Mouse (Mus musculus): ENCODE data around the gene Mfsd10. TPM values are rescaled to one million over a fixed set of nuclear protein-coding genes. Genes with fewer than 3 reads are reported as not detected.
"Not testable (repeated sequence)": the region's sequence is repeated elsewhere in the genome, so short reads cannot be mapped to it uniquely, and the experiment has no call there.

Mfsd10 gene
- polyA plus RNA-seq, 1 experiment from 2014 or later, result 119 TPM

DNA sequence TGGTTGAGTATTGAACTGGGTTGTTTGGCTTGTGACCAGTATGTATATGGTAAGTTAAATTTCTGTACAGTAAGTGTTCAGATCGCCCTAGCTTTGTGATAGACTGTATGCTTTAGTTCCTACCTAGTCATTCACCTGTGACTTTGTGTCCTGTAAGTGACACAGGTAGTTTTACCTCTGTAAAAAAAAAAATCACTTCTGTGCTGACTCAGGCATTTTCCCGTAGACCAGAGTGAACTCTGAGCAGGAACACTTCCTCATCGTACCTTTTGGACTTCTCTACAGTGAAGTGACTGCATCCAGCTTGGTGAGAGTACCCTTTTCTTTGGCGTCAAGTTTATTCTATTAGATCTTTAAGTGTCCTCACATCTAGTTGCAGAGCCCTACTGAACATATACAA is 27.0 kb downstream of the Mfsd10 start:
- H3K36me3 ChIP-seq (ENCODE audit: control insufficient read depth, insufficient read depth), result peaks cover 42% of the 10 kb centered on the region
- H3K27me3 ChIP-seq (replicated peaks; ENCODE audit: control insufficient read depth, insufficient read depth, low read length), result no peaks in the 10 kb centered on the region
- 90% methylated on average over 4 of the region's 4 CpGs for WGBS
- no peak for ATAC-seq
- H3K4me2 ChIP-seq (ENCODE audit: low read length), result no peak overlapping the region
- H3K9ac ChIP-seq (replicated peaks; ENCODE audit: low read depth, low read length), result no peak overlapping the region
- H3K27ac ChIP-seq (ENCODE audit: low read length), result no peak overlapping the region
- no peaks in the 10 kb centered on the region for H3K4me1 ChIP-seq (replicated peaks; ENCODE audit: control insufficient read depth, insufficient read depth, low read length)
- H3K4me3 ChIP-seq (replicated peaks; ENCODE audit: low read length), result no peak overlapping the region
- H3K9me3 ChIP-seq (ENCODE audit: control insufficient read depth, low read length), result no peaks in the 10 kb centered on the region

DNA sequence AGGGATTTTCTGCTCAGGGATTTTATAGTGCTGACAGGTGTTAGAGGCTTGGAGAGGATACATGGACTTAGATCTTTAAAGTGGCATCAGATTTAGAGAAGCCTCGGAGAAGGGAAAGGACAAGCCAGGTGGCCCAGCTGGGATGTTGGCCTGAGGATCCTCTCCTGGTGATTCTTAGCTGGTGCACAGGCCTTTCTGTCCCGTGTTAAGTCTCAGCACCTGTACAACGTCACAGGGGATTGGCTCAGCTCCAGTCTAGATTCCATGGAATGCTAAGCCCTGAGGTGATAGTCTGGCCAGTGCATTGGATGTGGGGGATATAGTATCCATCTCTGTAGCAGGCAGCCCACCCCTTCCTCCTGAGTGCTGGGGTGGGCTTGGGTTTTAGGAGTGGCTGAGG is 28.8 kb downstream of the Mfsd10 start:
- H3K27ac ChIP-seq (ENCODE audit: low read length), result no peak overlapping the region
- ATAC-seq, result no peak
- 74% methylated on average over 3 of the region's 3 CpGs for WGBS
- H3K4me2 ChIP-seq (ENCODE audit: low read length), result no peak overlapping the region
- H3K36me3 ChIP-seq (ENCODE audit: control insufficient read depth, insufficient read depth), result peaks cover 28% of the 10 kb centered on the region
- no peak overlapping the region for H3K4me3 ChIP-seq (replicated peaks; ENCODE audit: low read length)
- no peaks in the 10 kb centered on the region for H3K27me3 ChIP-seq (replicated peaks; ENCODE audit: control insufficient read depth, insufficient read depth, low read length)
- H3K4me1 ChIP-seq (replicated peaks; ENCODE audit: control insufficient read depth, insufficient read depth, low read length), result no peaks in the 10 kb centered on the region
- no peaks in the 10 kb centered on the region for H3K9me3 ChIP-seq (ENCODE audit: control insufficient read depth, low read length)
- H3K9ac ChIP-seq (replicated peaks; ENCODE audit: low read depth, low read length), result no peak overlapping the region

DNA sequence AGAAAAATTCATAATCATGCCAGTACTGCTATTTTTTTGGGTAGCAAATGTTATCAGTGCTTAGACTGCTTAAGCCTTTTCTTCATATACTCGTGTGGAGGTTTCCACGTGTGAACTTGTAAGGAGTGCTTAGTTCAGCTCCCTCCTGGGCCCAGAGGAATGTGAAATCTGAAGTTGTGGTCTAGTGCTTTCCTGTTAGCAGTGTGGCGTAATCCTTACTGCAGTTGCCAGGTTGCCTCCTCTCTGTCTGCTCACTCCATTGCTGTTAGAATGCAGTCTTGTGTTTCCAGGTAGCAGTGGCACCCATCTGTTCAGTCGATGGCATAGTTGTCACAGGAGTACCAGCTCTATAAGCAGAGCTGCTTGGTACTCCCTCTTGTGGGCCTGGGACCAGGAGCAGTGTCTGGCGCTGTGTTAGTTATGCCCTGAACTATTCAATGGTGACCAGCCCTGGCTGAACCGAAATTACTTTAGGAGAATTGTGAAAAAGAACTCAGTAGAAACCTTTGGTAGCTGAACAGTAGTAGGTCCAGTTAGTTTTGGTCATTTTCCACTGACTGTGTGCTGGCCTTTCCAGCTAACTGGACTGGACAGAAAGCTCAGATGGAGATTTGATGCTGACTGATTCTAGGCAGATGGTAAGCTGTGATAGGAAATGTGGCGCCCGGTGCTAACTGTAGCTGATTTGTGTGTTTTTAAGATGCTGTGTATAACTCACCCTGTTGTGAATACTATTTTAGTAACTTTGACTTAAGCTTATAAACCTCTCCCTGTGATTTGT is 29.7 kb downstream of the Mfsd10 start:
- no peak for ATAC-seq
- Histone ChIP-seq H3K9ac (replicated peaks; ENCODE audit: low read depth, low read length) (no peak overlapping the region), H3K27ac (ENCODE audit: low read length) (no peak overlapping the region), H3K27me3 (replicated peaks; ENCODE audit: control insufficient read depth, insufficient read depth, low read length) (no peaks in the 10 kb centered on the region), H3K9me3 (ENCODE audit: control insufficient read depth, low read length) (no peaks in the 10 kb centered on the region), H3K4me1 (replicated peaks; ENCODE audit: control insufficient read depth, insufficient read depth, low read length) (no peaks in the 10 kb centered on the region), H3K36me3 (ENCODE audit: control insufficient read depth, insufficient read depth) (peaks cover 26% of the 10 kb centered on the region), H3K4me2 (ENCODE audit: low read length) (no peak overlapping the region), H3K4me3 (replicated peaks; ENCODE audit: low read length) (no peak overlapping the region)
- WGBS, result 84% methylated on average over 8 of the region's 8 CpGs

DNA sequence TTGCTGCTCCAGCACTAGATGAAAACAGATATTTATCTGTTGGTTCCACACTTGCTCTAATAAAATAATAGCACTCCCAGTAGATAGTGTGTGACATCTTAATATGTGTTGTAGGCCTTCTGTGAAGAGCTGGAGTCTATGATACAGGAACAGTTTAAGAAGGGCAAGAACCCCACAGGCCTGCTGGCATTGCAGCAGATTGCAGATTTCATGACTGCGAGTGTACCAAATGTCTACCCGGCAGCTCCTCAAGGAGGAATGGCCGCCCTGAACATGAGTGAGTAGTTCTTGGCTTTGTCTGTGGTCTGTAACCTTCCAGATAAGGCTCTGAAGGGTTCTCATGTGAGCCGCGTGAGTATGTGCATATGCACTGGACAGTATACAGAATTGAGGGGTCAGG is 32.4 kb downstream of the Mfsd10 start:
- ATAC-seq, result no peak
- no peak overlapping the region for H3K4me2 ChIP-seq (ENCODE audit: low read length)
- H3K9ac ChIP-seq (replicated peaks; ENCODE audit: low read depth, low read length), result no peak overlapping the region
- 97% methylated on average over 5 of the region's 5 CpGs for WGBS
- H3K4me3 ChIP-seq (replicated peaks; ENCODE audit: low read length), result no peak overlapping the region
- H3K9me3 ChIP-seq (ENCODE audit: control insufficient read depth, low read length), result no peaks in the 10 kb centered on the region
- H3K27me3 ChIP-seq (replicated peaks; ENCODE audit: control insufficient read depth, insufficient read depth, low read length), result no peaks in the 10 kb centered on the region
- H3K4me1 ChIP-seq (replicated peaks; ENCODE audit: control insufficient read depth, insufficient read depth, low read length), result no peaks in the 10 kb centered on the region
- H3K27ac ChIP-seq (ENCODE audit: low read length), result no peak overlapping the region
- H3K36me3 ChIP-seq (ENCODE audit: control insufficient read depth, insufficient read depth), result peaks cover 16% of the 10 kb centered on the region

DNA sequence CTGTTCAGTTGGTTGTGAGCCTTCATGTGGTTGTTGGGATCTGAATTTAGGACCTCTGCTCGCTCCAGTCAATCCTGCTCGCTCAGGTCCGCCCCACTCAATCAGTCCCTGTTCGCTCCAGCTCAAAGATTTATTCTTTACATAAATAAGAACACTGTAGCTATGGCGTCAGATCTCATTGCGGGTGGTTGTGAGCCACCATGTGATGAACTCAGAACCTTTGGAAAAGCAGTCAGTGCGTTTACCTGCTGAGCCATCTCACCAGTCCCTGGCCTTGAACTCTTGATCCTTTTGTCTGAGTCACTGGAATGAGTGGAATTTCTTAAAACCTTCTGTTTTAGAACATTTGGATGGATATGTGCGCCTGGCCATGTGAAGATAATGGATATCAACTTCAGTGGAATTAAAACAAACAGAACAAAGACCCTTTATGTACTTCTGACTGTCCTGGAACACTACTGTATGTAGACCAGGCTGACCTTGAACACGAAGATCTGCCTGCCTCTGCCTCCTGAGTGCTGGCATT is 43.7 kb downstream of the Mfsd10 start:
- no peak for ATAC-seq
- 95% methylated on average over 9 of the region's 9 CpGs for WGBS

DNA sequence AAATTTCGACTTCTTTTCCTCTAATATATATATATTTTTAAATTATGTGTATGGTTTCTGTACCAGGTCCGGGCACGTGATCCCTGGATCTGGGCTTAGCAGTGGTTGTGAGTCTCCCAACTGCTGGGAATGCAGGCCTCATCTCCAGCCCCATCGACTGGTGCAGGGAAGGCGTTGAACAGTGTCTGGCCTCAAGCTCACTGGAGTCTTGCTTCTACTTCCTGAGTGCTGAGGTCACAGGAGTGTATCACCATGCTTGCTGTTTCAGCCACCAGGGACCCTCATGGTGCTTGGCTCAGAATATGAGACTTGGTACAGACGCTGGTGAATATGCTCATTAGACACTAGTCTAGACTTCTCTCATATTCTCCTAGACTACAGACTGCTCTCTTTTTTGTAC is 44.3 kb downstream of the Mfsd10 start:
- ATAC-seq, result no peak

More for the DNA sequence above, 43.7 kb downstream of the Mfsd10 start:
- Histone ChIP-seq H3K9me3 (ENCODE audit: control insufficient read depth, low read length) (no peaks in the 10 kb centered on the region), H3K4me1 (replicated peaks; ENCODE audit: control insufficient read depth, insufficient read depth, low read length) (peaks cover 13% of the 10 kb centered on the region), H3K9ac (replicated peaks; ENCODE audit: low read depth, low read length) (no peak overlapping the region), H3K4me2 (ENCODE audit: low read length) (no peak overlapping the region), H3K27ac (ENCODE audit: low read length) (no peak overlapping the region), H3K27me3 (replicated peaks; ENCODE audit: control insufficient read depth, insufficient read depth, low read length) (no peaks in the 10 kb centered on the region), H3K36me3 (ENCODE audit: control insufficient read depth, insufficient read depth) (peaks cover 3% of the 10 kb centered on the region), H3K4me3 (replicated peaks; ENCODE audit: low read length) (no peak overlapping the region)

DNA sequence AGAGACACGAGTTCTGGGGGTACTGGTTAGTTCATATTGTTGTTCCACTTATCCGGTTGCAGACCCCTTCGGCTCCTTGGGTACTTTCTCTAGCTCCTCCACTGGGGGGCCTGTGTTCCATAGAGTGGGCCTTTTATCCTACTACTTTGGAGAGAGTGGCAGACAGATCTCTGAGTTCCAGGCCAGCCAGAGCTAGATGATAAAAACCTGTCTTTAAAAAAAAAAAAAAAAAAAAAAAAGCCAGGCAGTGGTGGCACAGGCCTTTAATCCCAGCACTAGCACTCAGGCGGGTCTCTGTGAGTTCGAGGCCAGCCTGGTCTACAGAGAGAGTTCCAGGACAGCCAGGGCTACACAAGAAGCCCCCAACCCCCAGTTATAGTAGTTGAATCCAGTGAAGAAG is 44.8 kb downstream of the Mfsd10 start:
- WGBS, result 50% methylated on average over 5 of the region's 5 CpGs
- not testable (repeated sequence) for H3K9ac ChIP-seq (replicated peaks; ENCODE audit: low read depth, low read length); H3K36me3 ChIP-seq (ENCODE audit: control insufficient read depth, insufficient read depth); H3K27ac ChIP-seq (ENCODE audit: low read length); H3K4me2 ChIP-seq (ENCODE audit: low read length); ATAC-seq; H3K4me3 ChIP-seq (replicated peaks; ENCODE audit: low read length); H3K9me3 ChIP-seq (ENCODE audit: control insufficient read depth, low read length); H3K27me3 ChIP-seq (replicated peaks; ENCODE audit: control insufficient read depth, insufficient read depth, low read length)
- peaks cover 16% of the 10 kb centered on the region for H3K4me1 ChIP-seq (replicated peaks; ENCODE audit: control insufficient read depth, insufficient read depth, low read length)

More for the DNA sequence above, 44.3 kb downstream of the Mfsd10 start:
- no peak overlapping the region for H3K9ac ChIP-seq (replicated peaks; ENCODE audit: low read depth, low read length)
- H3K36me3 ChIP-seq (ENCODE audit: control insufficient read depth, insufficient read depth), result no peaks in the 10 kb centered on the region
- H3K27me3 ChIP-seq (replicated peaks; ENCODE audit: control insufficient read depth, insufficient read depth, low read length), result no peaks in the 10 kb centered on the region
- 84% methylated on average over 6 of the region's 6 CpGs for WGBS
- no peak overlapping the region for H3K27ac ChIP-seq (ENCODE audit: low read length)
- no peaks in the 10 kb centered on the region for H3K9me3 ChIP-seq (ENCODE audit: control insufficient read depth, low read length)
- H3K4me1 ChIP-seq (replicated peaks; ENCODE audit: control insufficient read depth, insufficient read depth, low read length), result peaks cover 13% of the 10 kb centered on the region
- H3K4me2 ChIP-seq (ENCODE audit: low read length), result no peak overlapping the region
- no peak overlapping the region for H3K4me3 ChIP-seq (replicated peaks; ENCODE audit: low read length)

DNA sequence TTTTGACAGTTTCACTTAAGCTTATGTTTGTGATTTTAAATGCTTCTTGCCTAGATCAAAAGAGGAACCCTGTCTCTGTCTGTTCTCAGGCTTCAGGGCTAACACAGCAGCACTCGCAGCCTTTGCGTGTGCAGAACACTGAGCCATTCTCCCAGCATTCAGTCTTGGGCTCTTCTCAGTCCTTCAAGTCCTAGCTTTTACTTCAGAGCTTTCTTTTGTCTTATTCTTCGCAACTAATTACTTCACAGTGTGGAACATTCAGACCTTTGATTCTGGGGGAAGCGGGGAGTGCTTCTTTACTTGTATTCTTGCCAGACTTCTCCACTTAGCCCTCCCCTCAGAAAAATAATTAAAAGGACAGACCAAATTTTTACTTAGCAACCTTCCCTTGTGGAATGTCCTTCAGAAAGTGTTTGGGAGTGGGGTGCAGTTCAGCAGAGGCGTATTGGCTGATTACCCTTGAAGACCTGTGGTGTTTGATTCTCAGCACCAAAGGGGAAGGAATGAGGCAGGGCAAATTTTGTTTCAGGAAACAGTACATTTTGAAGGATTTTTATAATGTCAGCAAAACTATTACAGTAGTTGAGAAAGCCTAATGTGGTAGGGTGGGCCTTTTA is 45.5 kb downstream of the Mfsd10 start:
- H3K27me3 ChIP-seq (replicated peaks; ENCODE audit: control insufficient read depth, insufficient read depth, low read length), result no peaks in the 10 kb centered on the region
- peaks cover 16% of the 10 kb centered on the region for H3K4me1 ChIP-seq (replicated peaks; ENCODE audit: control insufficient read depth, insufficient read depth, low read length)
- no peak overlapping the region for H3K4me3 ChIP-seq (replicated peaks; ENCODE audit: low read length)
- no peaks in the 10 kb centered on the region for H3K9me3 ChIP-seq (ENCODE audit: control insufficient read depth, low read length)
- no peaks in the 10 kb centered on the region for H3K36me3 ChIP-seq (ENCODE audit: control insufficient read depth, insufficient read depth)
- H3K9ac ChIP-seq (replicated peaks; ENCODE audit: low read depth, low read length), result no peak overlapping the region
- H3K27ac ChIP-seq (ENCODE audit: low read length), result peak overlapping the region; percentile 10; the same call in 1 of the 2 replicates
- 7% methylated on average over 5 of the region's 5 CpGs for WGBS
- ATAC-seq, result peak; percentile 43; the same call in 1 of the 2 replicates
- H3K4me2 ChIP-seq (ENCODE audit: low read length), result no peak overlapping the region

DNA sequence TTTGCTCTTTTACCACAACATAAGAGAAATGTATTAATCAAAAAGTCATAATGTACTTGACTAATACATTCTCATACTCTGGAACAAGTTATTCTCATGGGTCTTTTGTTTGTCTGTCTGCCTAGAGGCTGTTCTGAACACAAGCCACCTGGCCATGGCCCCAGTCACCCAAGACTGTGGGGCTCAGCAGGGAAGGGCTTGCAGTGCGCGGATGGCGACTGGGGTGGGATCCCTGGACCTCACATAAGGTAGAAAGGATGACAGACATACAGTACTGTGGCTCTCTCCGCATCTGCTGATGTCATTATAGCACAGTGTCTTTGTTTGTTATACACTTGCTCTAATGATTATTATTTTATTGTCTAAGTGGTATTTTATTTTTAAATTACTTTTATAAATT is 46.3 kb downstream of the Mfsd10 start:
- Histone ChIP-seq H3K4me2 (ENCODE audit: low read length) (no peak overlapping the region), H3K4me1 (replicated peaks; ENCODE audit: control insufficient read depth, insufficient read depth, low read length) (peaks cover 16% of the 10 kb centered on the region), H3K27ac (ENCODE audit: low read length) (no peak overlapping the region), H3K9me3 (ENCODE audit: control insufficient read depth, low read length) (no peaks in the 10 kb centered on the region), H3K9ac (replicated peaks; ENCODE audit: low read depth, low read length) (peak overlapping the region; percentile 29; the same call in 1 of the 2 replicates), H3K27me3 (replicated peaks; ENCODE audit: control insufficient read depth, insufficient read depth, low read length) (no peaks in the 10 kb centered on the region), H3K36me3 (ENCODE audit: control insufficient read depth, insufficient read depth) (no peaks in the 10 kb centered on the region), H3K4me3 (replicated peaks; ENCODE audit: low read length) (no peak overlapping the region)
- 17% methylated on average over 4 of the region's 4 CpGs for WGBS
- ATAC-seq, result no peak

Measured in forebrain, embryonic 16.5 days (tissue).